16 mouse cellular contexts compared by ENCODE assay signal in genomic region chr1:73641456-73641855, GRCm38 (mm10).
A peak's percentile ranks its signal among the peaks of the same experiment; 100 is the strongest.
DNase-seq lines count a peak whose midpoint lies in the region; ATAC-seq and TF ChIP-seq lines count a peak whose summit lies in the region.
"Had no signal": no experiment of that assay in that cellular context is flagged by ENCODE, and none has a peak within 500 bp of the region (broad histone marks: within the 10 kb centered on the region; RNA-seq: fewer than 3 reads in every experiment).

No protein-coding gene starts in this region.

- no peak for ATAC-seq in forebrain, postnatal 0 days
- ATAC-seq in intestine, embryonic 15.5 days, result no peak
- no peak for ATAC-seq in intestine, embryonic 16.5 days
- no peak for ATAC-seq in midbrain, embryonic 12.5 days (ENCODE audit: low FRiP score, low read depth)
- ATAC-seq in midbrain, embryonic 15.5 days (replicated peaks), result no peak
- ATAC-seq in neural tube, embryonic 15.5 days (ENCODE audit: low FRiP score), result no peak

- no peak for DNase-seq in forebrain, embryonic 10.5 days (ENCODE audit: extremely low spot score, low spot score)
- DNase-seq in forebrain, postnatal 0 days, result no peak
- DNase-seq in ovary, adult 18-20 months (ENCODE audit: low spot score), result no peak
- DNase-seq: adrenal gland, adult 8-10 months; cerebellum, adult 2 months; gastrocnemius, postnatal 36 days; layer of hippocampus, postnatal 36 days; liver, embryonic 13.5 days; lung, postnatal 10 days; thymus, postnatal 36 days had no signal

- no peak overlapping the region for H3K4me3 ChIP-seq in forebrain, embryonic 10.5 days
- H3K4me3 ChIP-seq in forebrain, postnatal 0 days (ENCODE audit: low read depth, low read length), result no peak overlapping the region
- no peak overlapping the region for H3K4me3 ChIP-seq in intestine, embryonic 15.5 days (replicated peaks)
- no peak overlapping the region for H3K4me3 ChIP-seq in intestine, embryonic 16.5 days (ENCODE audit: low read length)
- no peak overlapping the region for H3K4me3 ChIP-seq in midbrain, embryonic 12.5 days
- H3K4me3 ChIP-seq in midbrain, embryonic 15.5 days, result no peak overlapping the region
- no peak overlapping the region for H3K4me3 ChIP-seq in neural tube, embryonic 15.5 days (replicated peaks)
- H3K4me3 ChIP-seq: heart, embryonic 12.5 days; liver, embryonic 13.5 days had no signal

- 85% methylated on average over 8 of the region's 8 CpGs for WGBS in forebrain, embryonic 10.5 days
- WGBS in forebrain, postnatal 0 days, result 75% methylated on average over 8 of the region's 8 CpGs
- WGBS in intestine, embryonic 15.5 days, result 80% methylated on average over 8 of the region's 8 CpGs
- WGBS in intestine, embryonic 16.5 days, result 82% methylated on average over 8 of the region's 8 CpGs
- 76% methylated on average over 8 of the region's 8 CpGs for WGBS in midbrain, embryonic 12.5 days
- 71% methylated on average over 8 of the region's 8 CpGs for WGBS in midbrain, embryonic 15.5 days
- 89% methylated on average over 8 of the region's 8 CpGs for WGBS in neural tube, embryonic 15.5 days

- H3K27ac ChIP-seq in forebrain, embryonic 10.5 days, result peak overlapping the region; percentile 90
- no peak overlapping the region for H3K27ac ChIP-seq in forebrain, postnatal 0 days (ENCODE audit: low read depth, low read length)
- 0 out of 2 replicates have a peak overlapping the region, but pooled peaks have one; percentile 33 for H3K27ac ChIP-seq in intestine, embryonic 15.5 days
- H3K27ac ChIP-seq in intestine, embryonic 16.5 days (ENCODE audit: low read length), result no peak overlapping the region
- H3K27ac ChIP-seq in midbrain, embryonic 12.5 days (replicated peaks), result peak overlapping the region; percentile 72
- H3K27ac ChIP-seq in midbrain, embryonic 15.5 days, result no peak overlapping the region
- H3K27ac ChIP-seq in neural tube, embryonic 15.5 days (replicated peaks), result peak overlapping the region; percentile 58; the same call in 1 of the 2 replicates
- H3K27ac ChIP-seq: liver, embryonic 13.5 days had no signal

- H3K4me2 ChIP-seq in forebrain, postnatal 0 days (ENCODE audit: low read depth), result no peak overlapping the region
- no peak overlapping the region for H3K4me2 ChIP-seq in intestine, embryonic 15.5 days (replicated peaks)
- no peak overlapping the region for H3K4me2 ChIP-seq in intestine, embryonic 16.5 days (ENCODE audit: low read depth, low read length)
- H3K4me2 ChIP-seq in midbrain, embryonic 12.5 days (replicated peaks), result no peak overlapping the region; the same call in 1 of the 2 replicates
- no peak overlapping the region for H3K4me2 ChIP-seq in midbrain, embryonic 15.5 days
- H3K4me2 ChIP-seq in neural tube, embryonic 15.5 days, result no peak overlapping the region
- H3K4me2 ChIP-seq: liver, embryonic 13.5 days had no signal

- H3K27me3 ChIP-seq in forebrain, embryonic 10.5 days (ENCODE audit: poor library complexity, severe bottlenecking), result no peaks in the 10 kb centered on the region
- no peaks in the 10 kb centered on the region for H3K27me3 ChIP-seq in forebrain, postnatal 0 days (ENCODE audit: insufficient read depth, low read length)
- 0 out of 2 replicates have a peak, but pooled peaks cover 3% of the 10 kb centered on the region for H3K27me3 ChIP-seq in intestine, embryonic 15.5 days (replicated peaks)
- no peaks in the 10 kb centered on the region for H3K27me3 ChIP-seq in intestine, embryonic 16.5 days (replicated peaks; ENCODE audit: control insufficient read depth, insufficient read depth, low read length)
- no peaks in the 10 kb centered on the region for H3K27me3 ChIP-seq in midbrain, embryonic 12.5 days
- no peaks in the 10 kb centered on the region for H3K27me3 ChIP-seq in midbrain, embryonic 15.5 days (replicated peaks)
- no peaks in the 10 kb centered on the region for H3K27me3 ChIP-seq in neural tube, embryonic 15.5 days (replicated peaks)
- H3K27me3 ChIP-seq: heart, embryonic 12.5 days; liver, embryonic 13.5 days had no signal

- TF ChIP-seq CTCF in forebrain, postnatal 0 days (IDR thresholded peaks at IDR 0.05; ENCODE audit: low read depth), result no peak

- H3K9ac ChIP-seq in forebrain, postnatal 0 days, result no peak overlapping the region
- H3K9ac ChIP-seq in intestine, embryonic 15.5 days, result no peak overlapping the region
- H3K9ac ChIP-seq in intestine, embryonic 16.5 days (ENCODE audit: low read depth, low read length), result no peak overlapping the region
- H3K9ac ChIP-seq in midbrain, embryonic 12.5 days (replicated peaks), result no peak overlapping the region
- no peak overlapping the region for H3K9ac ChIP-seq in midbrain, embryonic 15.5 days
- H3K9ac ChIP-seq in neural tube, embryonic 15.5 days (replicated peaks), result no peak overlapping the region
- H3K9ac ChIP-seq: heart, embryonic 12.5 days; liver, embryonic 13.5 days had no signal

- H3K9me3 ChIP-seq in forebrain, embryonic 10.5 days, result no peaks in the 10 kb centered on the region
- H3K9me3 ChIP-seq in forebrain, postnatal 0 days (ENCODE audit: low read length), result no peaks in the 10 kb centered on the region
- no peaks in the 10 kb centered on the region for H3K9me3 ChIP-seq in intestine, embryonic 15.5 days
- no peaks in the 10 kb centered on the region for H3K9me3 ChIP-seq in intestine, embryonic 16.5 days (ENCODE audit: control insufficient read depth, low read length)
- no peaks in the 10 kb centered on the region for H3K9me3 ChIP-seq in midbrain, embryonic 12.5 days
- H3K9me3 ChIP-seq in midbrain, embryonic 15.5 days, result no peaks in the 10 kb centered on the region
- H3K9me3 ChIP-seq in neural tube, embryonic 15.5 days (replicated peaks), result no peaks in the 10 kb centered on the region
- H3K9me3 ChIP-seq: heart, embryonic 12.5 days; liver, embryonic 13.5 days had no signal

- H3K4me1 ChIP-seq in forebrain, embryonic 10.5 days, result peaks cover 61% of the 10 kb centered on the region
- no peaks in the 10 kb centered on the region for H3K4me1 ChIP-seq in forebrain, postnatal 0 days (ENCODE audit: insufficient read depth)
- H3K4me1 ChIP-seq in intestine, embryonic 15.5 days (replicated peaks), result peaks cover 6% of the 10 kb centered on the region; the same call in 1 of the 2 replicates
- 0 out of 2 replicates have a peak, but pooled peaks cover 6% of the 10 kb centered on the region for H3K4me1 ChIP-seq in intestine, embryonic 16.5 days (ENCODE audit: control insufficient read depth, insufficient read depth, low read length)
- H3K4me1 ChIP-seq in midbrain, embryonic 12.5 days, result peaks cover 41% of the 10 kb centered on the region
- H3K4me1 ChIP-seq in midbrain, embryonic 15.5 days, result peaks cover 12% of the 10 kb centered on the region; the same call in 1 of the 2 replicates
- H3K4me1 ChIP-seq in neural tube, embryonic 15.5 days, result peaks cover 10% of the 10 kb centered on the region; the same call in 1 of the 2 replicates
- H3K4me1 ChIP-seq: liver, embryonic 13.5 days had no signal

- H3K36me3 ChIP-seq in forebrain, embryonic 10.5 days (replicated peaks), result no peaks in the 10 kb centered on the region
- no peaks in the 10 kb centered on the region for H3K36me3 ChIP-seq in forebrain, postnatal 0 days (ENCODE audit: insufficient read depth)
- no peaks in the 10 kb centered on the region for H3K36me3 ChIP-seq in intestine, embryonic 15.5 days
- H3K36me3 ChIP-seq in intestine, embryonic 16.5 days (ENCODE audit: control insufficient read depth, insufficient read depth, low read length), result no peaks in the 10 kb centered on the region
- no peaks in the 10 kb centered on the region for H3K36me3 ChIP-seq in midbrain, embryonic 12.5 days
- no peaks in the 10 kb centered on the region for H3K36me3 ChIP-seq in midbrain, embryonic 15.5 days (replicated peaks)
- no peaks in the 10 kb centered on the region for H3K36me3 ChIP-seq in neural tube, embryonic 15.5 days
- H3K36me3 ChIP-seq: heart, embryonic 12.5 days; liver, embryonic 13.5 days had no signal

Comparison
In these comparisons a context has a peak if more than half of its experiments do, and no peak if none do; other contexts are left out.
1. H3K27ac ChIP-seq: peak in forebrain, embryonic 10.5 days (single experiment), intestine, embryonic 15.5 days (single experiment), midbrain, embryonic 12.5 days (single experiment) and neural tube, embryonic 15.5 days (single experiment); none in forebrain, postnatal 0 days (single experiment), intestine, embryonic 16.5 days (single experiment) and midbrain, embryonic 15.5 days (single experiment).